Mouse (Mus musculus): ENCODE measurements around the gene Olfr788.

The Olfr788 gene

DNA sequence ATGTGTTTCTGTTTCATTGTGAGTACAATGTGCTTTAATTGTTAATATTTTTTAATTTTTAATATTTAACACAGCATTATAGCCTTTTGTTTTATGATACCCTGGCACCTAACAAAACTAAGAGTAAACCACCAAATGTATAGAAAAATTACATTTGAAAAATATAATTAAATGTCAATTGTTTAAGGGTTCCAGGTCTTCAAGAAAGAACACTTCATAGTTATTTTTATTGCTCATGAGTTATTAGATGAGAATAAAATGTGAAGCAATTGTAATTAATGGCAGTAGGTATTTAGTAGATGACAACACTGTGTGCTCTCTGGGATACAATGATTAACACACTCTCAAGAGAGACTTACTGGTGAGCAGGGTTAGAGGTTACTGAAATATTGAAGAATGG is at the start of gene Olfr788:
Gene Olfr788, plus strand, starts transcription at position 301 of the 400 bp plus-strand sequence.
- DNase-seq (ENCODE audit: low spot score in 2 of 2): no peak

- no peak for DNase-seq (ENCODE audit: low spot score in 2 of 2)
These were observed 43.8 kb upstream of the Olfr788 start, which contains the start of gene Olfr786 for GRCm38 (mm10) chr10:129427006-129427405. Gene Olfr786, plus strand, starts transcription at chr10:129427306.

- no peak for DNase-seq (ENCODE audit: low spot score in 2 of 2)
These were observed 9.2 kb upstream of the Olfr788 start, which contains the start of gene Olfr787 for GRCm38 (mm10) chr10:129461562-129461961. Gene Olfr787, plus strand, starts transcription at chr10:129461862.

GRCm38 (mm10) chr10:129473256-129473655 is 2.5 kb downstream of the Olfr788 start:
- no peak for DNase-seq (ENCODE audit: low spot score in 2 of 2)

DNA sequence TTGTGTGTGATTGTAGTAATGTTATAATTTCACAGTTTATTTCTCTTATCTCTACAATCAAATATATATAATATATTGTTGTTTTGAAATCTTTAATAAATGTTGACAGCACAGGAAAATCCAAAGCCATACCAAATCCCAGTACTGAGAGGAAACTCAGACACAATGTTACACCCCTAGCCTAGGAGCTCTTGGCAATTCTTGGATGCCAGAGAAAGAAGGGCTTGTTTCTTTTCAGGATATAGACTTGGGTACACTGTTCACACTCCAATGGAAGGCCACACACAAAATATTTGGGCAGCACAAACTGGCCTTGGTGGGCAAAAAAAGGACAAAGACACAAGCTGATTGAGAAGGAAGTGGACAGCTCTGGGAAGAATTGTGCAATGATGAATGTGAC is 2.9 kb downstream of the Olfr788 start:
- DNase-seq (ENCODE audit: low spot score in 2 of 2): no peak

DNA sequence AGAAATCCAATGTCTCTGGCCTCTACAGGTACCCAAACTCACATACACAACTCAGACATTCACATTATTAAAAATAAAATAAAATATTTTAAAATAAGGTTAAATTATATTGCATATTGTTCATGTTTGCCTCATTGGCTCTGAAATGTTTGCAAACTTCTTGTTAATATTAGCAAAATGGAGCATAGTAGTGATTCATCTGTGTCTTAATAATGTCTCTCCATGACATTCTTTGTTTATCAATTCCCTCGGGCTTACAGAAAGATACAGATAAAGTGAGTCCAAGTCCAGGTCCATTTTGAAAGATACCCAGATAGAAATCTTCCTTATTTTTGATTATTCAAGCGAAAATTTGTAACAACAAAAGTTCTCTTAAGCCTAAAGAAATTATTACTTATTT is 13.7 kb downstream of the Olfr788 start, which contains the start of gene Olfr789:
Gene Olfr789, plus strand, starts transcription at position 301 of the 400 bp plus-strand sequence.
- no peak for DNase-seq (ENCODE audit: low spot score in 2 of 2)

DNA sequence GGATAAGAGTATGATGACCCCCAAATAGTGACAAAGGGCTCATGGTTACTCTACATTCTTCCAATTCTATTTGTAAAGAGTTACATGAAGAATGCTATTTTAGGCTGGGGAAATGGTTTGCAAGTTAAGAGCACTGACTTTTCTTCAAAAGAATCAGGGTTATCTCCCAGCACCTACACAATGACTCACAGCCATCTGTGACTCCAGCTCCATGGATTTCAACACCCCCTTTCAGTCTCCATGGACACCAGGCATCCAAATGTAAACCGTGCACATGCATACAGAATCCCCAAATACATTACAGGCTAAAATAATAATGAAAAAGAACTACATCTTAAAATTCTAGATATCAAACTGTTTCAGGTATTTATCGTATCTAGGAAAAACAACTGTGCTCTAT is 19.3 kb downstream of the Olfr788 start:
- no peak for DNase-seq (ENCODE audit: low spot score in 2 of 2)

DNA sequence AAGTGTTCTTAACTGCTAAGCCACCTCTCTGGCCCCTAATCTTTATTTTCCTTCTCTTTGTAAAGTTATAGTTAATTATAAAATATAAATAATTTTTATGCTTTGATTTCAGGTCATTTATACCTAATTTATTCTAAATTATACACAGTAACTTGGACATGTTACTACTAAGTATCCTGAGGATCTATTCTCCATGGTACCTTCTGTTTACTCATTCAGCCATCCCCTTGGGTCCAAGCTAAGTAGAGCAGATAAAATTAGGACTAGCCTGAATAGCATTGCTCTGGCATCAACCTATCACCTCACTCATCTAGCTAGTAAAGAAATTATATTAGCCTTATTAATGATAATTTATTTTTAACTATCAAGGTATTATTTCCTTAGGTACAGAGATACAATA is 27.4 kb downstream of the Olfr788 start, which contains the start of gene Olfr790:
Gene Olfr790, plus strand, starts transcription at position 301 of the 400 bp plus-strand sequence.
- no peak for DNase-seq (ENCODE audit: low spot score in 2 of 2)

GRCm38 (mm10) chr10:129521492-129521891 is 50.7 kb downstream of the Olfr788 start, which contains the start of gene Olfr791:
Gene Olfr791, plus strand, starts transcription at chr10:129521792.
- no peak for DNase-seq (ENCODE audit: low spot score in 2 of 2)

Data from urinary bladder, postnatal 36 days (tissue).